Mouse (Mus musculus): ENCODE data around the gene Emc10.
A peak's percentile ranks its signal among the peaks of the same experiment; 100 is the strongest.

Emc10 gene

GRCm38 (mm10) chr7:44495992-44496770, at the start of gene Emc10, which contains the start of gene Fam71e1:
Gene Emc10 (minus strand): TSS chr7:44496529.
Gene Fam71e1 (plus strand): TSS chr7:44496581.
- DNase-seq (ENCODE audit: inconsistent ontology term) = peak; percentile 99

- DNase-seq (ENCODE audit: inconsistent ontology term) = no peak
Measured at GRCm38 (mm10) chr7:44543071-44543470, 46.7 kb upstream of the Emc10 start.

- DNase-seq (ENCODE audit: inconsistent ontology term) = no peak
Measured at GRCm38 (mm10) chr7:44542555-44542954, 46.2 kb upstream of the Emc10 start.

- DNase-seq (ENCODE audit: inconsistent ontology term) = no peak
Measured at GRCm38 (mm10) chr7:44538756-44539624, 42.7 kb upstream of the Emc10 start.

GRCm38 (mm10) chr7:44537496-44537895, 41.2 kb upstream of the Emc10 start:
- no peak for DNase-seq (ENCODE audit: inconsistent ontology term)

GRCm38 (mm10) chr7:44537009-44537408, 40.7 kb upstream of the Emc10 start:
- DNase-seq (ENCODE audit: inconsistent ontology term) = no peak

GRCm38 (mm10) chr7:44536590-44536968, 40.2 kb upstream of the Emc10 start:
- no peak for DNase-seq (ENCODE audit: inconsistent ontology term)

GRCm38 (mm10) chr7:44535657-44536589, 39.6 kb upstream of the Emc10 start:
- DNase-seq (ENCODE audit: inconsistent ontology term) = no peak

GRCm38 (mm10) chr7:44534656-44535441, 38.5 kb upstream of the Emc10 start:
- no peak for DNase-seq (ENCODE audit: inconsistent ontology term)

- DNase-seq (ENCODE audit: inconsistent ontology term) = no peak
Measured at GRCm38 (mm10) chr7:44534242-44534641, 37.9 kb upstream of the Emc10 start.

GRCm38 (mm10) chr7:44533746-44534045, 37.4 kb upstream of the Emc10 start:
- no peak for DNase-seq (ENCODE audit: inconsistent ontology term)

GRCm38 (mm10) chr7:44532918-44533745, 36.8 kb upstream of the Emc10 start:
- no peak for DNase-seq (ENCODE audit: inconsistent ontology term)

- no peak for DNase-seq (ENCODE audit: inconsistent ontology term)
Measured at GRCm38 (mm10) chr7:44531946-44532732, 35.8 kb upstream of the Emc10 start, which contains the start of gene Spib. Gene Spib (minus strand): TSS chr7:44532071.

- no peak for DNase-seq (ENCODE audit: inconsistent ontology term)
Measured at GRCm38 (mm10) chr7:44531207-44531606, 34.9 kb upstream of the Emc10 start.

GRCm38 (mm10) chr7:44530507-44530906, 34.2 kb upstream of the Emc10 start:
- DNase-seq (ENCODE audit: inconsistent ontology term) = no peak

- no peak for DNase-seq (ENCODE audit: inconsistent ontology term)
Measured at GRCm38 (mm10) chr7:44529518-44529917, 33.2 kb upstream of the Emc10 start.

GRCm38 (mm10) chr7:44527483-44528398, 31.4 kb upstream of the Emc10 start:
- DNase-seq (ENCODE audit: inconsistent ontology term) = peak; percentile 62
